ENCODE assay signal across 13 mouse cellular contexts in genomic region chr19:45938064-45938463, GRCm38 (mm10).
DNase-seq lines count a peak whose midpoint lies in the region; ATAC-seq and TF ChIP-seq lines count a peak whose summit lies in the region.
"Had no signal": no experiment of that assay in that cellular context is flagged by ENCODE, and none has a peak within 500 bp of the region (broad histone marks: within the 10 kb centered on the region; RNA-seq: fewer than 3 reads in every experiment).

No protein-coding gene starts in this region.

- no peak overlapping the region for H3K4me2 ChIP-seq in embryonic facial prominence, embryonic 12.5 days (replicated peaks)
- H3K4me2 ChIP-seq in hindbrain, embryonic 12.5 days (replicated peaks), result no peak overlapping the region
- peak overlapping the region; percentile 6; the same call in 1 of the 2 replicates for H3K4me2 ChIP-seq in midbrain, embryonic 14.5 days (ENCODE audit: low read length)
- H3K4me2 ChIP-seq: lung, embryonic 14.5 days had no signal

- no peak for ATAC-seq in embryonic facial prominence, embryonic 12.5 days (ENCODE audit: insufficient number of reproducible peaks, insufficient read depth, low FRiP score, low TSS enrichment)
- ATAC-seq in hindbrain, embryonic 12.5 days (ENCODE audit: low FRiP score), result no peak
- ATAC-seq in midbrain, embryonic 14.5 days (ENCODE audit: low FRiP score, low TSS enrichment), result no peak

- H3K9ac ChIP-seq in embryonic facial prominence, embryonic 12.5 days, result no peak overlapping the region
- 0 out of 2 replicates have a peak overlapping the region, but pooled peaks have one; percentile 15 for H3K9ac ChIP-seq in hindbrain, embryonic 12.5 days
- H3K9ac ChIP-seq in midbrain, embryonic 14.5 days (replicated peaks; ENCODE audit: low read length), result no peak overlapping the region
- no peak overlapping the region for H3K9ac ChIP-seq in heart, adult 2 months (ENCODE audit: low read depth, low read length)
- H3K9ac ChIP-seq: lung, embryonic 14.5 days had no signal

- TF ChIP-seq EP300 in heart, adult 2 months (IDR thresholded peaks at IDR 0.05; ENCODE audit: insufficient read depth, low read depth, low read length), result no peak

- H3K79me2 ChIP-seq in heart, adult 2 months (replicated peaks; ENCODE audit: control insufficient read depth, insufficient read depth, low read length), result no peaks in the 10 kb centered on the region

- no peak for DNase-seq in layer of hippocampus, adult 2 months (ENCODE audit: low spot score in 2 of 2)
- no peak for DNase-seq in layer of hippocampus, adult 18-20 months (ENCODE audit: low spot score in 2 of 2)
- no peak for DNase-seq in midbrain, embryonic 14.5 days
- DNase-seq in adrenal gland, postnatal 14 days, result no peak
- DNase-seq in adrenal gland, postnatal 10 days, result no peak
- DNase-seq in heart, adult 2 months, result no peak
- DNase-seq: adrenal gland, adult 8-10 months; heart, postnatal 14 days; kidney, postnatal 10 days; lung, embryonic 14.5 days; thymus, postnatal 36 days had no signal

- peak overlapping the region; percentile 51; the same call in 1 of the 2 replicates for H3K27ac ChIP-seq in layer of hippocampus, adult 2 months
- H3K27ac ChIP-seq in embryonic facial prominence, embryonic 12.5 days, result 0 out of 2 replicates have a peak overlapping the region, but pooled peaks have one; percentile 41
- H3K27ac ChIP-seq in hindbrain, embryonic 12.5 days, result peak overlapping the region; percentile 53
- H3K27ac ChIP-seq in midbrain, embryonic 14.5 days (replicated peaks; ENCODE audit: low read depth, low read length), result peak overlapping the region; percentile 66
- no peak overlapping the region for H3K27ac ChIP-seq in heart, adult 2 months

- peaks cover 14% of the 10 kb centered on the region; the same call in 1 of the 2 replicates for H3K36me3 ChIP-seq in embryonic facial prominence, embryonic 12.5 days
- peaks cover 22% of the 10 kb centered on the region for H3K36me3 ChIP-seq in hindbrain, embryonic 12.5 days
- H3K36me3 ChIP-seq in midbrain, embryonic 14.5 days (ENCODE audit: control insufficient read depth, insufficient read depth, low read length), result peaks cover 9% of the 10 kb centered on the region
- H3K36me3 ChIP-seq in heart, adult 2 months (ENCODE audit: control insufficient read depth, insufficient read depth, low read length), result no peaks in the 10 kb centered on the region; the same call in 1 of the 2 replicates

- WGBS in embryonic facial prominence, embryonic 12.5 days, result 38% methylated on average over 3 of the region's 3 CpGs
- WGBS in hindbrain, embryonic 12.5 days, result 20% methylated on average over 3 of the region's 3 CpGs
- WGBS in midbrain, embryonic 14.5 days, result 25% methylated on average over 3 of the region's 3 CpGs
- WGBS in heart, adult 2 months, result 54% methylated on average over 3 of the region's 3 CpGs

- H3K4me3 ChIP-seq in layer of hippocampus, adult 2 months, result no peak overlapping the region
- no peak overlapping the region for H3K4me3 ChIP-seq in embryonic facial prominence, embryonic 12.5 days
- H3K4me3 ChIP-seq in hindbrain, embryonic 12.5 days, result no peak overlapping the region
- H3K4me3 ChIP-seq in midbrain, embryonic 14.5 days (replicated peaks; ENCODE audit: low read depth, low read length), result no peak overlapping the region
- H3K4me3 ChIP-seq in heart, adult 2 months, result no peak overlapping the region

- no peaks in the 10 kb centered on the region for H3K9me3 ChIP-seq in embryonic facial prominence, embryonic 12.5 days
- H3K9me3 ChIP-seq in hindbrain, embryonic 12.5 days (replicated peaks), result no peaks in the 10 kb centered on the region
- H3K9me3 ChIP-seq in midbrain, embryonic 14.5 days (ENCODE audit: control insufficient read depth, low read length), result no peaks in the 10 kb centered on the region

- H3K4me1 ChIP-seq in embryonic facial prominence, embryonic 12.5 days, result 0 out of 2 replicates have a peak, but pooled peaks cover 4% of the 10 kb centered on the region
- H3K4me1 ChIP-seq in hindbrain, embryonic 12.5 days, result peaks cover 14% of the 10 kb centered on the region
- peaks cover 12% of the 10 kb centered on the region for H3K4me1 ChIP-seq in midbrain, embryonic 14.5 days (ENCODE audit: control insufficient read depth, insufficient read depth, low read length)
- H3K4me1 ChIP-seq in heart, adult 2 months (ENCODE audit: control insufficient read depth, insufficient read depth, low read length), result peaks cover 1% of the 10 kb centered on the region; the same call in 1 of the 2 replicates

- peak; percentile 38; the same call in 1 of the 2 replicates for TF ChIP-seq CTCF in layer of hippocampus, adult 2 months (conservative IDR thresholded peaks at IDR 0.05)
- no peak for TF ChIP-seq CTCF in heart, adult 2 months (IDR thresholded peaks at IDR 0.05)

- intact Hi-C loops in heart, adult 2 months (cut with DNase I), result no loop called here

- H3K27me3 ChIP-seq in embryonic facial prominence, embryonic 12.5 days, result no peaks in the 10 kb centered on the region
- H3K27me3 ChIP-seq in hindbrain, embryonic 12.5 days, result no peaks in the 10 kb centered on the region
- no peaks in the 10 kb centered on the region for H3K27me3 ChIP-seq in midbrain, embryonic 14.5 days (ENCODE audit: control insufficient read depth, insufficient read depth, low read length)
- H3K27me3 ChIP-seq in heart, adult 2 months (ENCODE audit: control insufficient read depth, insufficient read depth, low read length), result no peaks in the 10 kb centered on the region

- no peak for TF ChIP-seq POLR2A in heart, adult 2 months (IDR thresholded peaks at IDR 0.05; ENCODE audit: insufficient read depth, low read depth, low read length)
